Mouse (Mus musculus) forebrain, embryonic 14.5 days (tissue): ENCODE measurements around the gene Ms4a8a. TPM values are rescaled to one million over a fixed set of nuclear protein-coding genes. Genes with fewer than 3 reads are reported as not detected.

Source experiments
- ATAC-seq: fragments of 200-750 bp; cut with Nextera tagmentation; 2 replicates; pipeline ENCODE4 v1.8.0; 2017; ENCODE audit warnings: mild to moderate bottlenecking, moderate library complexity
- DNase-seq: peaks from one replicate; pipeline ENCODE4 v3.0.0-alpha.2; 2015; ENCODE audit warnings: low spot score
- H3K27ac ChIP-seq: fragments of 300-500 bp; sonication (generic); 2 replicates; pipeline ENCODE4 v1.5.1; 2014; ENCODE audit warnings: low read depth, mild to moderate bottlenecking, control low read depth, low read length, moderate library complexity
- H3K27me3 ChIP-seq: fragments of 300-500 bp; sonication (generic); replicated peaks from 2 replicates; pipeline ENCODE4 v1.6.1; 2014; ENCODE audit warnings: low read length, control low read depth, mixed read lengths; ENCODE audit not compliant: control insufficient read depth, insufficient read depth
- H3K36me3 ChIP-seq: fragments of 300-500 bp; sonication (generic); 2 replicates; pipeline ENCODE4 v1.6.1; 2014; ENCODE audit warnings: low read length, control low read depth; ENCODE audit not compliant: control insufficient read depth, insufficient read depth
- H3K4me1 ChIP-seq: fragments of 300-500 bp; sonication (generic); 2 replicates; pipeline ENCODE4 v1.6.1; 2014; ENCODE audit warnings: antibody characterized with exemption, low read length, control low read depth; ENCODE audit not compliant: control insufficient read depth, insufficient read depth
- H3K4me2 ChIP-seq: fragments of 300-500 bp; sonication (generic); 2 replicates; pipeline ENCODE4 v1.6.1; 2014; ENCODE audit warnings: mild to moderate bottlenecking, control low read depth, low read length
- H3K4me3 ChIP-seq: fragments of 300-500 bp; sonication (generic); 2 replicates; pipeline ENCODE4 v1.5.1; 2014; ENCODE audit warnings: low read depth, low read length, control low read depth
- H3K9ac ChIP-seq: fragments of 300-500 bp; sonication (generic); 2 replicates; pipeline ENCODE4 v1.6.1; 2014; ENCODE audit warnings: mild to moderate bottlenecking, low read length, control low read depth, moderate library complexity
- H3K9me3 ChIP-seq: fragments of 300-500 bp; sonication (generic); replicated peaks from 2 replicates; pipeline ENCODE4 v1.6.1; 2016; ENCODE audit warnings: low read length, control low read depth, mixed read lengths; ENCODE audit not compliant: control insufficient read depth
- WGBS: fragments of 180-500 bp; shearing (Covaris S2); extraction: QIAGEN DNeasy Blood & Tissue Kit; methylation state at CpG from one replicate; pipeline ENCODE4 v1.1.7; 2014; 5-methylcytosine and 5-hydroxymethylcytosine counted together
- polyA plus RNA-seq: library from polyadenylated mRNA; unstranded; fragments of >200 nt; fragmentation: Nextera tagmentation; extraction: Ambion mirVana; gene quantifications from 2 replicates; pipeline ENCODE4 v1.2.1, GENCODE M21; 2014

The Ms4a8a gene
- polyA plus RNA-seq, 1 experiment from 2014 or later = not detected

- H3K4me2 ChIP-seq = no peak overlapping the region
- 0 out of 2 replicates have a peak, but pooled peaks cover 3% of the 10 kb centered on the region for H3K27me3 ChIP-seq
- no peak overlapping the region for H3K4me3 ChIP-seq
- H3K9ac ChIP-seq = no peak overlapping the region
- ATAC-seq (no peak), DNase-seq (no peak)
- no peaks in the 10 kb centered on the region for H3K4me1 ChIP-seq
- H3K9me3 ChIP-seq = no peaks in the 10 kb centered on the region
- no peak overlapping the region for H3K27ac ChIP-seq
- 75% methylated on average over 6 of the region's 6 CpGs for WGBS
- no peaks in the 10 kb centered on the region for H3K36me3 ChIP-seq
These were observed 32.9 kb downstream of the Ms4a8a start for GRCm38 (mm10) chr19:11048009-11048408.

- ATAC-seq = peak; percentile 99
- peak; percentile 64 for DNase-seq
These were observed 35.7 kb downstream of the Ms4a8a start for GRCm38 (mm10) chr19:11044996-11045711.

GRCm38 (mm10) chr19:11044671-11044995 is 36.3 kb downstream of the Ms4a8a start:
- H3K4me2 ChIP-seq = peak overlapping the region; percentile 54
- H3K4me3 ChIP-seq = peak overlapping the region; percentile 31
- H3K9ac ChIP-seq = 0 out of 2 replicates have a peak overlapping the region, but pooled peaks have one; percentile 35
- ATAC-seq (peak; percentile 72), DNase-seq (no peak)
- WGBS = 23% methylated on average over 5 of the region's 5 CpGs
- 0 out of 2 replicates have a peak, but pooled peaks cover 3% of the 10 kb centered on the region for H3K27me3 ChIP-seq
- no peak overlapping the region for H3K27ac ChIP-seq
- H3K9me3 ChIP-seq = no peaks in the 10 kb centered on the region
- H3K4me1 ChIP-seq = no peaks in the 10 kb centered on the region
- no peaks in the 10 kb centered on the region for H3K36me3 ChIP-seq

More at GRCm38 (mm10) chr19:11044996-11045711, 35.7 kb downstream of the Ms4a8a start:
- H3K36me3 ChIP-seq = no peaks in the 10 kb centered on the region
- H3K4me1 ChIP-seq = no peaks in the 10 kb centered on the region
- H3K27me3 ChIP-seq = 0 out of 2 replicates have a peak, but pooled peaks cover 3% of the 10 kb centered on the region
- H3K27ac ChIP-seq = no peak overlapping the region
- no peaks in the 10 kb centered on the region for H3K9me3 ChIP-seq
- H3K9ac ChIP-seq = peak overlapping the region; percentile 35; the same call in 1 of the 2 replicates
- H3K4me2 ChIP-seq = peak overlapping the region; percentile 54
- H3K4me3 ChIP-seq = peak overlapping the region; percentile 31
- 6% methylated on average over 40 of the region's 40 CpGs for WGBS

GRCm38 (mm10) chr19:11037570-11037969 is 43.3 kb downstream of the Ms4a8a start:
- Histone ChIP-seq H3K27me3 (no peaks in the 10 kb centered on the region), H3K36me3 (no peaks in the 10 kb centered on the region), H3K9me3 (no peaks in the 10 kb centered on the region), H3K4me2 (no peak overlapping the region), H3K27ac (no peak overlapping the region), H3K4me1 (no peaks in the 10 kb centered on the region), H3K9ac (no peak overlapping the region), H3K4me3 (no peak overlapping the region)
- ATAC-seq = no peak
- DNase-seq = no peak

DNA sequence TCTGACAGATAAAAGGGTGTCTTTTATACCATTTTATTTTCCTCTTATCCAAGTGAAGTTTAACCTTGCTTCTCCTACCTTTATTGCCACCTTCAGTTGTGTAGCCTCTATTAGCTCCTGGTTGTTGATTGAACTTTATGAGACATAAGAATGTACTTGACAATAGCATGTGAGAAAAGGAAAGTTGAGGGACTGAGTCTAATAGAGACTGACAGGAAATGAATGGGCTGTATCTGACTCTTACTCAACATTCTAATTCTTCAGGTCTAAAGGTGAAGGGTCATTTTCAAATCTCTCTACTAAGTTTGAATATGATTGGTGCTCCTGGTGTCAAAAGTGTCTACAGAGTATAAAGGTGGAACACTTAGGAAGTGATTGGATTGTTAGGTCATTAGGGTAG is 58.5 kb downstream of the Ms4a8a start:
- Histone ChIP-seq H3K36me3 (no peaks in the 10 kb centered on the region), H3K4me3 (no peak overlapping the region), H3K4me2 (no peak overlapping the region), H3K9ac (no peak overlapping the region), H3K9me3 (no peaks in the 10 kb centered on the region), H3K27ac (no peak overlapping the region), H3K4me1 (no peaks in the 10 kb centered on the region), H3K27me3 (no peaks in the 10 kb centered on the region)
- DNase-seq (no peak), ATAC-seq (no peak)

DNA sequence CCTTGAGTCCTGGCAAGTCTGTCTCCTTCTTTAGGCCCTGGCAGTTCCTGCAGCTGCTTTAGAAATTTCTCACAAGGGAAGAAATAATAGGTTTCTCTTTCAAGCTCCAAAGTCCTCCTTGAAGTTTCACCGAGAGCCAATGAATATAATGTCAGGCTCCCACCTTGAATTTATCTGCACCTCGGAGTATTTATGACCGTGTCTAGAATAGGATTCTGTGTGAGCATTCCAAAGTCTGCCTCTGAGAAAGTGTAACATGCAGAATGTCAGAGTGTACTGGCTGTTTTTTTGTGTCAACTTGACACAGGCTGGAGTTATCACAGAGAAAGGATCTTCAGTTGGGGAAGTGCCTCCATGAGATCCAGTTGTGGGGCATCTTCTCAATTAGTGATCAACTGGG is 63.0 kb downstream of the Ms4a8a start, which contains the start of gene Ms4a18:
Ms4a18 (minus strand) TSS at position 141 of the 400 bp plus-strand sequence.
- no peak within 1 kb of the TSS for H3K9ac ChIP-seq
- H3K27me3 ChIP-seq = no peaks in the 10 kb centered on the region
- H3K27ac ChIP-seq = no peak within 1 kb of the TSS
- no peaks in the 10 kb centered on the region for H3K4me1 ChIP-seq
- no peak within 1 kb of the TSS for H3K4me2 ChIP-seq
- DNase-seq = no peak
- no peaks in the 10 kb centered on the region for H3K9me3 ChIP-seq
- no peak for ATAC-seq
- H3K4me3 ChIP-seq = no peak within 1 kb of the TSS
- 87% methylated on average over 3 of the region's 3 CpGs for WGBS
- H3K36me3 ChIP-seq = no peaks in the 10 kb centered on the region

Other genes with a start within 250 kb of the Ms4a8a start
- gene Slc15a3, start 241.4 kb downstream of the Ms4a8a start, polyA plus RNA-seq = 0.34 and 0.49 TPM in 2 replicates
- gene Tmem132a, start 211.2 kb downstream of the Ms4a8a start, polyA plus RNA-seq = 106 and 149 TPM in 2 replicates
- 42.7 and 47.7 TPM in 2 replicates for gene Tmem109, start 199.1 kb downstream of the Ms4a8a start, polyA plus RNA-seq
- gene Prpf19, start 185.9 kb downstream of the Ms4a8a start, polyA plus RNA-seq = 44.2 and 45.5 TPM in 2 replicates
- gene Zp1, start 160.5 kb downstream of the Ms4a8a start, polyA plus RNA-seq = 0.99 TPM in 1 of 2 replicates, not detected in the other
- 0.16 and 0.18 TPM in 2 replicates for gene Ptgdr2, start 143.9 kb downstream of the Ms4a8a start, polyA plus RNA-seq
- 12.1 and 15.0 TPM in 2 replicates for gene Ccdc86, start 131.8 kb downstream of the Ms4a8a start, polyA plus RNA-seq
- not detected in 2 replicates for gene Ms4a10, start 106.4 kb downstream of the Ms4a8a start, polyA plus RNA-seq
- gene Ms4a15, start 87.9 kb downstream of the Ms4a8a start, polyA plus RNA-seq = 0.25 TPM in 1 of 2 replicates, not detected in the other
- gene Ms4a18, start 63.1 kb downstream of the Ms4a8a start, polyA plus RNA-seq = not detected in 2 replicates
- gene 1700017D01Rik, start 49.8 kb upstream of the Ms4a8a start, polyA plus RNA-seq = not detected in 2 replicates
- gene 1700025F22Rik, start 84.2 kb upstream of the Ms4a8a start, polyA plus RNA-seq = not detected in 2 replicates
- not detected in 2 replicates for gene Ms4a13, start 115.6 kb upstream of the Ms4a8a start, polyA plus RNA-seq
- not detected in 2 replicates for gene Ms4a12, start 151.3 kb upstream of the Ms4a8a start, polyA plus RNA-seq
- not detected in 2 replicates for gene Ms4a1, start 185.1 kb upstream of the Ms4a8a start, polyA plus RNA-seq
- not detected in 2 replicates for gene Ms4a5, start 202.8 kb upstream of the Ms4a8a start, polyA plus RNA-seq
- not detected in 2 replicates for gene Ms4a14, start 233.4 kb upstream of the Ms4a8a start, polyA plus RNA-seq